Mouse (Mus musculus) Patski (cell line): ENCODE results near the gene Dlg5. TPM values are rescaled to one million over a fixed set of nuclear protein-coding genes. Genes with fewer than 3 reads are reported as not detected.

ENCODE experiments used
- ATAC-seq: fragments of 100-300 bp; one replicate; pipeline ENCODE4 v1.8.0; 2021
- CTCF ChIA-PET: fragments of 350-600 bp; sonication (Branson Sonifier 250); formaldehyde crosslinking; loops from one replicate; lab custom pipeline; 2022; ENCODE audit warnings: inconsistent platforms; lab: Charles Lee
- POLR2A ChIA-PET: fragments of 350-600 bp; sonication (Branson Sonifier 250); formaldehyde crosslinking; loops from one replicate; lab custom pipeline; 2022; ENCODE audit warnings: antibody characterized with exemption, inconsistent platforms; lab: Charles Lee
- DNase-seq: peaks from one replicate; pipeline ENCODE4 v3.0.0-alpha.2; 2011; ENCODE audit warnings: low read depth, low spot score
- H3K27me3 ChIP-seq: fragments of 371-371 bp; one replicate; pipeline ENCODE4 v1.5.1; 2021
- CTCF ChIP-seq: fragments of 100-300 bp; IDR thresholded peaks from one replicate; pipeline ENCODE4 v1.5.1; 2021
- in situ Hi-C: fragments of 300-500 bp; cut with MboI; formaldehyde crosslinking; loops from 3 replicates; pipeline ENCODE4 v1.11.1; 2018; ENCODE audit warnings: low pct_unique_long_range_greater_than_20kb, mixed read lengths
- polyA plus RNA-seq: library from polyadenylated mRNA; unstranded; gene quantifications from one replicate; pipeline ENCODE4 v1.2.3, GENCODE M21; 2021

Dlg5 gene
- polyA plus RNA-seq, 1 experiment from 2014 or later, result 71.3 TPM

DNA sequence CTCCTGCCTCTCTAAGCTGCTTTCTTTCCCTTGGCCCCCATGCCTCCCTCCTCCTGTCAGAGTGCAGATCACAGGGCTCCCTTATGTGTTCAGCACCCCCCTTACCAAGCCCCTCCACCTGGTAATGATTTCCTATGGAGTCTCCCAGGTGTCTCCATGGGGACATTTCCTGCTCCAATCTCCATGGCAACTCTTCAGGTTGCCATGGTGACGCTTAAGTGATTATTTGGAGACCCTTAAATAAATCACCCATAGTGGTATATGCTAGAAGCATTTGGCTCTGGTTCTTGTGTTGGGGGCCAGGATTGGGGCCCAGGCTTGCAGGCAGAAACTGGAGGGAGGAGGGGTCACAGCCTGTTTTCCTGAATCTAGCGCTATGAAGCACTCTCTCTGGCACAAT, 17.2 kb upstream of the Dlg5 start:
- no peaks in the 10 kb centered on the region for H3K27me3 ChIP-seq
- POLR2A ChIA-PET, result no interaction called here
- ATAC-seq (no peak), DNase-seq (no peak)
- in situ Hi-C loops, result no loop called here
- TF ChIP-seq CTCF, result no peak
- CTCF ChIA-PET, result interaction anchor here (0.8 to 1.1 kb wide), 2 partner anchors 17 to 81 kb away, joined by 3 read pairs; partner anchors contain the start of gene Dlg5

DNA sequence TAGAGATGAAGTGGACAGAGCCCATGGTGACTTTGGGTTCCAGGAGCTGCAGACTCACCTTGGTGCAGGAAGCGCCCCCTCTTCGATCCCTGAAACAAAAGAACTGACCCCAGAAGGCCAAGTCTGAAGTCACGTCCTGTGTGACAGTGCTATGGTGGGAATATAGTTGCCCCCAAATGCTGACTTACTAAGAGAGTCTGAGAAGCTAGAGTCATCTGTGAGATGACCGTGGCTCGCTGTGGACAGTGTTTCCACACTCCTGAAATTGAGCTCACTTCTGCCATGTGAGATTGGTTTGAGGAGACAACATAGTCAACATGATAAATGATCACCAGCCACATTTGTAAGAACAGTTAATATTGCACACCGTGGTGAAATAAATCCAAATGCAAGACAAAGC, 16.7 kb upstream of the Dlg5 start:
- in situ Hi-C loops, result no loop called here
- no peak for TF ChIP-seq CTCF
- ATAC-seq (no peak), DNase-seq (no peak)
- CTCF ChIA-PET, result interaction anchor here (0.8 to 1.1 kb wide), 3 partner anchors 9 to 80 kb away, joined by 3 read pairs; partner anchors contain the start of gene Dlg5
- no peaks in the 10 kb centered on the region for H3K27me3 ChIP-seq
- POLR2A ChIA-PET, result no interaction called here

DNA sequence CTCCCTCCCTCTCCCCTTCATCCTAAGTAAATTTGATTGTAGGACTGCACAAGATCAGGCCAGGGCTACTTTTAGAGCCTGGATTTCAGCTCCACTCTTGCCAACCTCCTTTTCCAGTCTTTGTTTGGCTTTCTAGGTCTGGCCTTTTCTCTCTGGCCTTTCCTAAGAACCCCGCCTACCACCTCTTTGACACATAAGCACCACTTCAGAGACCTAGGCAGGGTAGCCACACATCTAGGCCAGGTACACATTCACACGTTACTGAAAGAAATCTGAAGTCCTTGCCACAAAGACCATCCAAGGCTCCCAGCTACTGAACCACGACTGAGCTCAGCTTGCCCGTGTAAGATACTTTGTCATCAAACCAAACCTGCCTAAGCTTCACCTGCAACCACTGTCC, 14.7 kb upstream of the Dlg5 start:
- ATAC-seq (no peak), DNase-seq (no peak)
- no peaks in the 10 kb centered on the region for H3K27me3 ChIP-seq
- in situ Hi-C loops, result no loop called here
- POLR2A ChIA-PET, result no interaction called here
- no peak for TF ChIP-seq CTCF
- CTCF ChIA-PET, result no interaction called here

DNA sequence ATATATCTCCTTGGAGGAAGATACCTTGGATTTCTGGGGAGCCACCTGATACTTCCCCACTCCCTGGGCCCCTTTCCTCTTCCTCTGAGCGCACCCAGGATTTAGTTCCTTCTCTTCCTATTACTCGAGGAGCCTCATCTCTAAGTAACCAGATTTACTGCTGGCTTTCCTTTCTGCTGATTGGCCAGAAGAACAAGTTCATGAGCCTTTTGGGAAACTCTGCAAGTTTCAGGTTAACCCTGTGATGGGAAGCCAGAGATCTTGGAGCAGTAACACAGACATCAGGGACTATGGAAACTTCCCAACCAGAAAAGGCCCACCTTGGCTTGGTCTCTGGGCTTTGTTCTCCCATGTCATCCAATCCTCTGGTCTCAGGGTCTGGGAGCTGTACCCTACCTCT, 10.2 kb upstream of the Dlg5 start:
- ATAC-seq, result no peak
- in situ Hi-C loops, result no loop called here

DNA sequence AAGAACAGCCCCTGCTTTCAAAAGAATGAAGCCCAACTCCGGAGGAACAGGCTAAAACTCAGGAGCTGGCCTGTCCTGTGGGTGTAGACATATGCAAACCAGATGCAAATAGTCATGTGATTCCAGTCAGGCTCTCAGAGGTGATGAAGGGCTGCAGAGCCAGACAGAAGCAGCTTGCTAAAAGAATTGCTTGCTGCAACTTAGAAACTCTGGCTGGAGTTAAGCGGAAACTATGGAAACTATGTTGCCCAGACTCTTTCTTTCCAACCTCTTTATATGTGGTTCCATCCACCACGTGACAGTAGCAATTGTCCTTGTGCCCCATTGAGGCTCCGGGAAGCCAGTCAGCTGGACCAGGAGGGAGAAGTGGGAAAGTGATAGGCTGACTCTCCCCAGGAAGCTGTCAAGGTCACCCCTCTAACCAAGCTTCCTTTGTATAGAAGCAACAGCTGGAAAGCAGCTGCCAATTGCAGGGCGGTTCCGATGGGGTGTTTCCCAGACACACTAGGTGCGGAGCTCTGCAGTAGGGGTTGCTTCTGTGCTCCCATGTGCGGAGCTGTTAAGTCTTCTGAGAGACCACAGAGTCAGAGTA, 8.0 kb upstream of the Dlg5 start:
- POLR2A ChIA-PET, result interaction anchor here (1.0 kb wide), 1 partner anchor 9 kb away, joined by 4 read pairs; no protein-coding TSS in a partner anchor
- no peaks in the 10 kb centered on the region for H3K27me3 ChIP-seq
- no peak for TF ChIP-seq CTCF
- in situ Hi-C loops, result no loop called here
- CTCF ChIA-PET, result interaction anchor here (1.5 to 1.7 kb wide), 3 partner anchors 19 to 71 kb away, joined by 3 to 5 read pairs (median 4); no protein-coding TSS in a partner anchor
- DNase-seq (no peak), ATAC-seq (peak; percentile 51)

More for the DNA sequence above, 10.2 kb upstream of the Dlg5 start:
- H3K27me3 ChIP-seq, result no peaks in the 10 kb centered on the region
- CTCF ChIA-PET, result interaction anchor here (1.5 kb wide), 1 partner anchor 83 kb away, joined by 4 read pairs; no protein-coding TSS in a partner anchor
- TF ChIP-seq CTCF, result no peak
- POLR2A ChIA-PET, result no interaction called here
- no peak for DNase-seq

DNA sequence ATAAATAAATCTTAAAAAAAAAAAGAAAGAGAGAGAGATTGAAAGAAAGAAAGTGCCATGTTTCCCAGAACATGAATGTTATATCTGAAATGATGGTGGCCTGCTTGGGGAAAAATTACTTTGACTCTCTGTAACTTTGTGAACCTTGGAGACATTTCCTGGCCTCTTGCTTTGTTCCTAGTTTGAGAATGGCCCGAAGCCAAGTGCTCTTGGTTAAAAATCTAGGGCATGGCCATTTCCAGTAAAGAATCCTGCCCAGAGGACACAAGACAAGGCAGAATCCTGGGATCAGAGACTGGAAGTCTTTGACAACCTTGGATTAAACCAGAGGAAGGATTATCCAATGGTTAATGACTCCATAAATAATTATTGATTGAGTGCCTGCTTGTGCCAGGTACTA, 5.6 kb upstream of the Dlg5 start:
- POLR2A ChIA-PET, result no interaction called here
- in situ Hi-C loops, result no loop called here
- CTCF ChIA-PET, result interaction anchor here (1.0 kb wide), 1 partner anchor 59 kb away, joined by 3 read pairs; no protein-coding TSS in a partner anchor
- no peak for TF ChIP-seq CTCF
- ATAC-seq, result no peak
- no peak for DNase-seq
- no peaks in the 10 kb centered on the region for H3K27me3 ChIP-seq

DNA sequence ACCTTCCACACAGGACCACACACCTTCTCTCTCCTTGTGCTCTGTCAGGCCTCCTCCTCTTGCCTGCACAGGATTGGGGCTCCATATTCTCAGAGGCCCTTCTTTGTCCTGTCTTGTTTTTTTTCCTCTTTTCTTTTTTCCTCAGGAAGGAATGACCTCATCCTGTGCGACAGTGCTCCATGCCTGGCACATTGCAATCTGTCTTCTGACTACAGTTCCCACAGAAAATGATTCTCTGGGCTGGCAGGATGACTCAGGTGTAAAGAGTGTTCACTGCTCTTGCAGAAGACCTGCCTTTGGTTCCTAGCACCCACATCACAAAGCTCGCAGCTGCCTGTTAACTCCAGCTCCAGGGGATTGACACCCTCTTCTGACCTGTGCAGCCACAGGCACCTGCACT, 4.2 kb upstream of the Dlg5 start:
- ChIA-PET CTCF (interaction anchor here (1.6 kb wide), 1 partner anchor 24 kb away, joined by 6 read pairs; no protein-coding TSS in a partner anchor), POLR2A (no interaction called here)
- in situ Hi-C loops, result no loop called here
- TF ChIP-seq CTCF, result no peak
- H3K27me3 ChIP-seq, result no peaks in the 10 kb centered on the region
- ATAC-seq (no peak), DNase-seq (no peak)

DNA sequence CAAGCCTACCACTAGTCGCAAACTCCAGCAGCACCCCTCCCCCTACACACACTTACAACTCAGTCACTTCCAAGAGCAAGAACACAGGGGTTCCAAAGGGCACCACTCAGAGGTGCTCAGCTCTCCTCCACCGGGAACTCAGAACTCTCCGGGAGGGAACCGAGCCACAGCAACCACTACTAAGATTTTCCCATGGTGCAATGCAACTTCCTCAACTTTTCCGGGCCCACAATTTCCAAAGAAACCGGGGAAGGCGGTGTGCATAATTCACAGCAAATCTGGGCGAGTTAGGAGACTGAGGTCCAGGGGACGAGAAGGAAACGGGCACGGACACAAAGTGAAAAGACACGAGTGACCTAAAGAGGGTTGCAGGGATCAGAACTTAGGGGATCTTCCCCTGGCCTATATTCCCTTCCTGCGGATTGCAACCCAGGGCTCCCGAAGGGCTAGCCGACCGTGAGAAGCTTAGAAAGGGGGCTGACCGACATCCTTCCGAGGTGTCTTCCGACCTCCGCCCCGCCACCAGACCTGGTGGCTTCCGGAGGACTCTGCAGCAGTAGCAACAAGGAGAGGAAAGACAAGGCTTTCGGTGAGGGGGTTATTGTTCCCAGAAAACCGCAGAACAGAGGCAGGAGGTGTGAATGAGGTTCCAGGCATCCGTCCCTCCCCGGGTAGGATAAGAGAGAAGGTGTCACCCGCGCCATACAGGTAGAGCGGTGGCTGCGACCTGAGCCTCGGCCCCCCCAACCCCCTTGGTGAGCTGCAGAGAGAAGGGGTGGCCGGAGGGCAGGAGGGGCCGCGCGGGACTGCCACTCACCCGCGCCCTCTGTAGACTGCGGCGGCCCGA, 1.2 kb downstream of the Dlg5 start:
- DNase-seq, result no peak
- no peaks in the 10 kb centered on the region for H3K27me3 ChIP-seq
- no peak for ATAC-seq
- no peak for TF ChIP-seq CTCF
- ChIA-PET POLR2A (interaction anchor here (0.5 to 2.5 kb wide), 9 partner anchors 9 to 136 kb away, joined by 3 to 16 read pairs (median 4); no protein-coding TSS in a partner anchor), CTCF (interaction anchor here (0.8 to 1.5 kb wide), 3 partner anchors 10 to 85 kb away, joined by 3 to 5 read pairs (median 3); no protein-coding TSS in a partner anchor)
- in situ Hi-C loops, result loop anchor here (5.0 kb wide), 1 partner anchor 42 kb away; no protein-coding TSS in a partner anchor

DNA sequence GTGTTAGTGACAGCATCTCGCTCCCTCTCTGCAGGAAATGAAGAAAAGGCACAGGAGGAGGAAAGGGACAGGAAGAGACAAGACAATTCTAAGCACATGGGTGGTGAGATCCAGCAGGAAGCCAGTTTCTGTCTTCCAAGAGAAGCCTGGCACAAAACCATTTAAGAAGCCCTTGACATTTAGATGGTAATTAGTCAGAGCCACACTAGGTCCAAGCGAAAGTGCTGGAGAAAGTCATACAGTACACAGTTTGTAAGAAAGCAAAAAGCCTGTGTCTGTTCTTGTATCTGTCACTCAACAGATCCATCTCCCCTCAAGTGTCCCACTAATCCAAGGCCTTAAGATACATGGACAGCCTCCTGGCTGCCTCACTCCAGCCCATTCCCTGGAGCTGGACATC, 3.7 kb downstream of the Dlg5 start:
- in situ Hi-C loops, result loop anchor here (5.0 kb wide), 1 partner anchor 40 kb away; no protein-coding TSS in a partner anchor
- no peak for TF ChIP-seq CTCF
- POLR2A ChIA-PET, result no interaction called here
- DNase-seq (no peak), ATAC-seq (no peak)
- no peaks in the 10 kb centered on the region for H3K27me3 ChIP-seq
- CTCF ChIA-PET, result interaction anchor here (2.3 kb wide), 1 partner anchor 60 kb away, joined by 7 read pairs; no protein-coding TSS in a partner anchor

DNA sequence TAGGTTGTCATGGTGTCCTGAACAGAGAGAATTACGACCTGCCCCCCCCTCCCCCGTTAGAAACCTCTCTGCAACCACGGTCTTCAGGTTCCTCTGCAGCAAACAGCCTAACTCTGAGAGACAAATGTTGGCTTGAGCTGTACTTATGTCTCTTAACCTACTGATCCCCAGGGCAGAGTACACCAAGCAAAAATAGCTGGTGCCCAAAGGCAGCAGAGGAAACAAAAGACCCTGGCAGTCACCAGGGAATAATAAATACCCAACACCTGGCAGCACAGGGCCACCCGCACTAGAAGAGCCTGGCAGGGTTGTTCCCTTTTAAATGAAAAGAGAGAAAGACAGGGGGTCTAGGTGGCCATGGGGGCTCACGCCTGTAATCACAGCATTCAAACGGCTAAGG, 4.9 kb downstream of the Dlg5 start:
- no peak for TF ChIP-seq CTCF
- no peak for DNase-seq
- ATAC-seq, result no peak
- CTCF ChIA-PET, result interaction anchor here (0.7 to 2.3 kb wide), 3 partner anchors 50 to 62 kb away, joined by 3 to 7 read pairs (median 3); no protein-coding TSS in a partner anchor
- no peaks in the 10 kb centered on the region for H3K27me3 ChIP-seq
- POLR2A ChIA-PET, result no interaction called here
- in situ Hi-C loops, result loop anchor here (5.0 kb wide), 1 partner anchor 39 kb away; no protein-coding TSS in a partner anchor
